Mouse (Mus musculus) heart, postnatal 14 days (tissue): ENCODE data around the gene Rora. TPM values are rescaled to one million over a fixed set of nuclear protein-coding genes. Genes with fewer than 3 reads are reported as not detected.
A peak's percentile ranks its signal among the peaks of the same experiment; 100 is the strongest.

ENCODE experiments used
- DNase-seq, 2 experiments: peaks; one replicate each; pipeline ENCODE4 v3.0.0; 2021 to 2022
- intact Hi-C: fragments of 180-260 bp; cut with DNase I; formaldehyde crosslinking; loops from one replicate; pipeline ENCODE4 v1.15.1; 2025
- total RNA-seq, 2 experiments: library from RNA; stranded (reverse); gene quantifications; 2 replicates each; pipeline ENCODE4 v1.2.3; 2021

Rora gene
- total RNA-seq, 2 experiments from 2014 or later = 23.3 to 32.9 TPM

GRCm38 (mm10) chr9:68985046-68985445, 331.5 kb downstream of the Rora start:
- intact Hi-C loops = no loop called here
- DNase-seq = no peak

- DNase-seq = no peak
- intact Hi-C loops = no loop called here
Measured at GRCm38 (mm10) chr9:68985796-68986195, 332.2 kb downstream of the Rora start.

GRCm38 (mm10) chr9:68987290-68988042, 333.9 kb downstream of the Rora start:
- intact Hi-C loops = no loop called here

GRCm38 (mm10) chr9:68988162-68988911, 334.8 kb downstream of the Rora start:
- intact Hi-C loops = no loop called here
- DNase-seq = no peak

More at GRCm38 (mm10) chr9:68987290-68988042, 333.9 kb downstream of the Rora start:
- DNase-seq = no peak

GRCm38 (mm10) chr9:68989885-68990449, 336.4 kb downstream of the Rora start:
- DNase-seq = no peak

GRCm38 (mm10) chr9:68993881-68994280, 340.3 kb downstream of the Rora start:
- intact Hi-C loops = no loop called here
- no peak for DNase-seq

More at GRCm38 (mm10) chr9:68989885-68990449, 336.4 kb downstream of the Rora start:
- intact Hi-C loops = no loop called here

- no peak for DNase-seq
- intact Hi-C loops = loop anchor here (5.0 kb wide), 1 partner anchor 38 kb away; no protein-coding TSS in a partner anchor
Measured at GRCm38 (mm10) chr9:68998961-68999360, 345.4 kb downstream of the Rora start.

- intact Hi-C loops = no loop called here
- peak in 1 of 2 experiments; percentile 12 for DNase-seq
Measured at GRCm38 (mm10) chr9:69004514-69004913, 350.9 kb downstream of the Rora start.

- intact Hi-C loops = no loop called here
- no peak for DNase-seq
Measured at GRCm38 (mm10) chr9:69006666-69007065, 353.1 kb downstream of the Rora start.

GRCm38 (mm10) chr9:69008706-69009105, 355.1 kb downstream of the Rora start:
- no peak for DNase-seq
- intact Hi-C loops = no loop called here

- intact Hi-C loops = no loop called here
- DNase-seq = peak; percentile 14 to 43
Measured at GRCm38 (mm10) chr9:69010886-69011285, 357.3 kb downstream of the Rora start.

GRCm38 (mm10) chr9:69013186-69013715, 359.7 kb downstream of the Rora start:
- DNase-seq = no peak
- intact Hi-C loops = no loop called here

GRCm38 (mm10) chr9:69014203-69014602, 360.6 kb downstream of the Rora start:
- intact Hi-C loops = no loop called here
- no peak for DNase-seq

- intact Hi-C loops = no loop called here
Measured at GRCm38 (mm10) chr9:69020381-69020780, 366.8 kb downstream of the Rora start.

GRCm38 (mm10) chr9:69021482-69021881, 367.9 kb downstream of the Rora start:
- intact Hi-C loops = no loop called here

More at GRCm38 (mm10) chr9:69020381-69020780, 366.8 kb downstream of the Rora start:
- no peak for DNase-seq

GRCm38 (mm10) chr9:69023314-69023713, 369.7 kb downstream of the Rora start:
- no peak for DNase-seq
- intact Hi-C loops = no loop called here

More at GRCm38 (mm10) chr9:69021482-69021881, 367.9 kb downstream of the Rora start:
- DNase-seq = no peak

GRCm38 (mm10) chr9:69028177-69028576, 374.6 kb downstream of the Rora start:
- no peak for DNase-seq
- intact Hi-C loops = no loop called here

- DNase-seq = no peak
- intact Hi-C loops = no loop called here
Measured at GRCm38 (mm10) chr9:69034301-69034871, 380.8 kb downstream of the Rora start.

- no peak for DNase-seq
- intact Hi-C loops = loop anchor here (5.0 kb wide), 1 partner anchor 38 kb away; no protein-coding TSS in a partner anchor
Measured at GRCm38 (mm10) chr9:69035456-69035855, 381.9 kb downstream of the Rora start.

GRCm38 (mm10) chr9:69036296-69036695, 382.7 kb downstream of the Rora start:
- DNase-seq = no peak
- intact Hi-C loops = loop anchor here (5.0 kb wide), 1 partner anchor 39 kb away; no protein-coding TSS in a partner anchor
